Mouse (Mus musculus) megakaryocyte progenitor cell, adult 5-6 weeks (primary cell): Measurements from ENCODE around the gene Litaf. TPM values are rescaled to one million over a fixed set of nuclear protein-coding genes. Genes with fewer than 3 reads are reported as not detected.

ENCODE experiments used
- ATAC-seq: replicated peaks from 2 replicates; pipeline ENCODE4 v1.8.0; 2016; ENCODE audit warnings: mild to moderate bottlenecking, moderate TSS enrichment, inconsistent platforms; ENCODE audit not compliant: poor library complexity
- total RNA-seq, 2 experiments: library from RNA; stranded (forward) in 1 of 2; stranded (reverse) in 1 of 2; fragments of 157-497, 149-512 nt in 1 of 2; fragments of 200-1000 nt in 1 of 2; gene quantifications; 2 replicates each; pipeline versions ENCODE4 v1.2.3 to v1.2.4; 2015 to 2017

The Litaf gene
- total RNA-seq, 2 experiments from 2014 or later: 20.7 to 31.8 TPM

DNA sequence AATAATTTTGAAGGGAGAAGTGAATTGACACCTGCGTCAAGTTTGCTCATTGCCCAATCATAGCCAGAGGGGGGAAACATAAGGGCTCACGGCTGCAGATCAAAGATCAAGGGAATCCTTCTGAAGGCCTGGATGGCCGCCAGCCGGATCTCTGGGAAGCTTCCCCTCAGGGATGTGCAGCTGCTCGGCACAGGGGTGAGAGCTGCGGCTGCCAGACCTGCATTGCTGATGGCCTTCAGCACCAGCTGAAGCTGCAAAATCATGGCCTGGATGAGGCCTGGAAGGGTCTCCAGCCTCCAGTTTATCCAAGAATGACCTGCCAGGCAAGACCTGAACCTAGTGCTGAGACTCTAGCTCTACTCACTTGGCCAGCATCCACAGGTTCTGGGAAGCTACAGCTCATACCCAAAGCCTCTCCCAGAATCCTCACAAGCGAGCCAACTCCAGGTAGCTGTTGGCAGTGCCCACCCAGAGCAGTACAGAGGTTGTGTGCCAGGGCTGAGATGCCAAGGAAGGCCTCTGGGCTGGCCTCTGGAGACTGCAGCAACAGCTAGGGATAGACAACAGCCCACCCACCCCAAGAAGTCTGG, 140.3 kb downstream of the Litaf start:
- no peak for ATAC-seq

DNA sequence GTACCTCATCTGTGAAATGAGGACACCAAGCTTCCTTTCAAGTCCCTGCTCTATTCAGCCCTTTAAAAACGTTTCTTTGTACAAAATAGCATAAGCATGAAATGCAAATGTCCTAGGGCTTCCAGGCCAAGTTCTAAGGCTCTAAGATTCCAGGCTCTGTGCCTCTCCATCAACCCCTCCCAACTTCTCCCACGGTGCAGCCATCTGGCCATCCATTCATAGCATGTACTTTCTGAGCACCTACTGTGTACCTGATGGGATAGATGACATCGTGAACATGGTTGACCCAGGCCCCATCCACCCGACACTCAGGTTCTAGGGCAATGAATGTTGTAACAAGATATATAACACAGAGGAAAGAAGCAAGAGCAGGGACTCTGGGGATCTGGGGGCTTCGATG, 142.4 kb downstream of the Litaf start:
- no peak for ATAC-seq

DNA sequence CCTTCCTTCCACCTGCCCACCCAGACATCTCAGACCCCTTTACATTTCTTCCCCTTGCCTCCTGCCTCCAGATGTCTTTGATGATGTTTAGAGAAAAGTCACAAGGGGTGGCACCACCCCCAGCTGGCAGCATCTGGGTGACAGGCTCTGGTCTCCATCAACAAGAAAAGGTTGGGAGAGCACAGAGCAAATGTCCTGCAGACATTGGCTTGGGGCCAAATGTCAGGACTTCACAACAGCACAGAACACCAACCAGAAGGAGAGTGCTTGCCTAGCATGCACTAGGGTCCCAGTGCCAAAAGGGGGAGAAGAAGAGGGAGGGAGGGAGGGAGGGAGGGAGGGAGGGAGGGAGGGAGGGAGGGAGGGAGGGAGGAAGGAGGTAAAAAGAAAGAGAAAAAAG, 146.1 kb downstream of the Litaf start:
- ATAC-seq: no peak

DNA sequence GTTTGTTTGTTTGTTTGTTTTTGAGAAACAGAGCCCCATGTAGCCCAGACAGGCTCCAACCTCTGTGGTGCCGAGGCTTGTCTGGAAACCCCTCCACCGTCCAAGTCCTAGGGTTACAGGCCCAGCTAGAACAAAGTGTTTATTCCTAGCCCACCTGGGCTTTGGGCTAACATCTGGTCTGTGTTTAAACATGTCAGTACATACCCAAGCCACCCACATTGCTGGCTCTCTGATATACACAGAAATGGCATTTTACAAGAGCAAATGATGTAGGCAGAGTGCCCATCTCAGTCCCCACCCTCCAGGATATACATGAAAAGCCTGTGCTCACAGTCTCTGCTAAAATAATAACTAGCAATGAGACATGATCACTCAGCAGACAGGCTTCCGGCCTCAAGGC, 149.7 kb downstream of the Litaf start:
- no peak for ATAC-seq

DNA sequence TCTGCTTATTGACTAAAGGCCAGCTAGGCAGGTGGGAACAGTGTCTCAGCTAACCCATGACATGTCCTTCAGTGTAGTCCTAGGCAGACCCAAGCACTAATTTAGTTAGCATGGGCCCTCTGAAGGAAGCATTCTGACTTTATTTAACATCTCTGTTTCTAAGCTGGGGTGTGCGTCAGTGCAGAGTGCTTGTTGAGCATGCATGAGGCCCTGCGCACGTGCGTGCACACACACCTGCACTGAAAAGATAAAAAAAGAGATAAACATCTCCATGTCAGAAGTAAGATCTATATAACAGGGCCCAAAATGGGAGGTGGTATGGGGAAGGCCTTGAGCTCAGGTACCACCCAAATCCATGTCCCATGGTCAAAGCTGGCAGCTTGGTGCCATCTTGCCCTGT, 150.9 kb downstream of the Litaf start:
- no peak for ATAC-seq

DNA sequence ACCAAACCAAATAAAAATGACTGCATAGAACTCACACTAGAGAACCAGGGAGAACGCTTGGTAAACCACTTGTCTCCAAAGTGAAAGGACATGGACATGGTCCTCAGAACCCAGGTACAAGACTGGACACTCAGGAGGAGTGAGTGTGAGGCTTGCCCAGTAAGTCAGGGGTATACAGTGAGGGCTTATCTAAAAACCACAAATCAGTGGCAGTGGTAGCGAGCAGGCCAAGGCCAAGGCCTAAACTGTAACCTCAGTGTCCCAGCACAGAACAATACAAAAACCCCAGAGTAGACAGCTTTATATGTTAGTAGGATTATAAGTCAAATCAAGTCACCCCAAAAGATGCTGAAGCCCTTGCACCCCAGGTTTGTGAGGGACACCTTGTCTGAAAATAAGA, 154.9 kb downstream of the Litaf start:
- ATAC-seq: no peak

DNA sequence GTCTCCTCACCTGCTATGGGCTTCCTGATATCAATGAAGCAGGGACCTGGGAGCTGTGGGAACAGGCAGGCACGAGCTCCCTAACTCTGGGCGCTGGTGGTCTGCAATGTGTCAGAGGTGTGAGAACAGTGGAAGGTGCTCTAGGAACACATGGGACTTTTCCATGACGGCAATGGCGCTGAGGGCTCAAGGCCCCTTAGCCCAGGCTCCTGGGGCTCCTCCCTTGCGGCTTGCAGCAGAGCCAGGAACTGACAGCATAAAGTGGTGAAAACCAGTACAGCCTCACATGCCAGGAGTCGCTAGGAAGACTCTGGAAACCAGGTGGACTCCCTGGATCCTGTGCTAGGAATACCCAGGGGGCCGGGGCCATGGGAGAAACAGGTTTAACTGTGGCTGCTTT, 155.4 kb downstream of the Litaf start:
- ATAC-seq: no peak

Other genes with a start within 250 kb of the Litaf start
- gene Rmi2, start 231.1 kb downstream of the Litaf start, total RNA-seq (2015): 6.9 and 8.2 TPM in 2 replicates
- gene Rmi2, start 231.1 kb downstream of the Litaf start, total RNA-seq (2017): 6.0 and 6.9 TPM in 2 replicates
- gene Snn, start 5.2 kb downstream of the Litaf start, total RNA-seq (2015): 0.59 and 2.1 TPM in 2 replicates
- 1.2 and 2.7 TPM in 2 replicates for gene Snn, start 5.2 kb downstream of the Litaf start, total RNA-seq (2017)
- gene Txndc11, start 68.5 kb upstream of the Litaf start, total RNA-seq (2015): 50.0 and 55.9 TPM in 2 replicates
- gene Txndc11, start 68.5 kb upstream of the Litaf start, total RNA-seq (2017): 36.1 and 39.0 TPM in 2 replicates
- 156 and 188 TPM in 2 replicates for gene Zc3h7a, start 110.2 kb upstream of the Litaf start, total RNA-seq (2015)
- 214 and 269 TPM in 2 replicates for gene Zc3h7a, start 110.2 kb upstream of the Litaf start, total RNA-seq (2017)
- 297 and 301 TPM in 2 replicates for gene Rsl1d1, start 137.2 kb upstream of the Litaf start, total RNA-seq (2015)
- 270 and 301 TPM in 2 replicates for gene Rsl1d1, start 137.2 kb upstream of the Litaf start, total RNA-seq (2017)
- 652 and 687 TPM in 2 replicates for gene Gspt1, start 188.2 kb upstream of the Litaf start, total RNA-seq (2015)
- 154 and 166 TPM in 2 replicates for gene Gspt1, start 188.2 kb upstream of the Litaf start, total RNA-seq (2017)
- gene Tnfrsf17, start 247.7 kb upstream of the Litaf start, total RNA-seq (2015): not detected in 2 replicates
- gene Tnfrsf17, start 247.7 kb upstream of the Litaf start, total RNA-seq (2017): not detected in 2 replicates